11 mouse cellular contexts compared by ENCODE assay signal in genomic region chr17:49824142-49824840, GRCm38 (mm10).
A peak's percentile ranks its signal among the peaks of the same experiment; 100 is the strongest.
DNase-seq lines count a peak whose midpoint lies in the region; ATAC-seq lines count a peak whose summit lies in the region.
"Had no signal": no experiment of that assay in that cellular context is flagged by ENCODE, and none has a peak within 500 bp of the region (broad histone marks: within the 10 kb centered on the region; RNA-seq: fewer than 3 reads in every experiment).

No protein-coding gene starts in this region.

- H3K9me3 ChIP-seq in heart, embryonic 15.5 days (replicated peaks), result no peaks in the 10 kb centered on the region
- no peaks in the 10 kb centered on the region for H3K9me3 ChIP-seq in hindbrain, embryonic 13.5 days
- H3K9me3 ChIP-seq: limb, embryonic 13.5 days; stomach, embryonic 15.5 days had no signal

- H3K27me3 ChIP-seq in heart, embryonic 15.5 days, result no peaks in the 10 kb centered on the region
- H3K27me3 ChIP-seq in hindbrain, embryonic 13.5 days, result no peaks in the 10 kb centered on the region
- H3K27me3 ChIP-seq: limb, embryonic 13.5 days; stomach, embryonic 15.5 days had no signal

- intact Hi-C loops in left cerebral cortex, postnatal 36 days (cut with DNase I), result no loop called here

- no peak overlapping the region for H3K9ac ChIP-seq in heart, embryonic 15.5 days
- no peak overlapping the region for H3K9ac ChIP-seq in hindbrain, embryonic 13.5 days
- H3K9ac ChIP-seq: limb, embryonic 13.5 days; stomach, embryonic 15.5 days had no signal

- peaks cover 18% of the 10 kb centered on the region for H3K4me1 ChIP-seq in heart, embryonic 15.5 days (replicated peaks)
- no peaks in the 10 kb centered on the region for H3K4me1 ChIP-seq in hindbrain, embryonic 13.5 days (replicated peaks)
- H3K4me1 ChIP-seq: limb, embryonic 13.5 days; stomach, embryonic 15.5 days had no signal

- no peak overlapping the region for H3K4me2 ChIP-seq in heart, embryonic 15.5 days
- no peak overlapping the region for H3K4me2 ChIP-seq in hindbrain, embryonic 13.5 days
- H3K4me2 ChIP-seq: limb, embryonic 13.5 days; stomach, embryonic 15.5 days had no signal

- H3K27ac ChIP-seq in heart, embryonic 15.5 days, result peak overlapping the region; percentile 68
- H3K27ac ChIP-seq in hindbrain, embryonic 13.5 days, result no peak overlapping the region
- H3K27ac ChIP-seq: limb, embryonic 13.5 days; stomach, embryonic 15.5 days had no signal

- H3K36me3 ChIP-seq in heart, embryonic 15.5 days, result no peaks in the 10 kb centered on the region
- H3K36me3 ChIP-seq in hindbrain, embryonic 13.5 days, result no peaks in the 10 kb centered on the region
- H3K36me3 ChIP-seq: limb, embryonic 13.5 days; stomach, embryonic 15.5 days had no signal

- DNase-seq in heart, adult 11 months, result peak; percentile 92
- DNase-seq in heart, postnatal 4 days, result no peak
- peak; percentile 63 to 69 for DNase-seq in cerebellum, adult 18-20 months
- peak; percentile 28 to 39 for DNase-seq in left cerebral cortex, postnatal 36 days (ENCODE audit: low spot score in 2 of 2)
- no peak for DNase-seq in kidney, adult 18-20 months
- DNase-seq in urinary bladder, postnatal 25 days (ENCODE audit: low spot score), result no peak
- DNase-seq: kidney, adult 11 months had no signal

- ATAC-seq in heart, embryonic 15.5 days (replicated peaks; ENCODE audit: insufficient number of reproducible peaks, insufficient read depth, low FRiP score, low read depth), result peak; percentile 33; the same call in 1 of the 2 replicates
- no peak for ATAC-seq in hindbrain, embryonic 13.5 days (ENCODE audit: low FRiP score)

- H3K4me3 ChIP-seq in heart, embryonic 15.5 days, result no peak overlapping the region
- H3K4me3 ChIP-seq in hindbrain, embryonic 13.5 days, result no peak overlapping the region
- H3K4me3 ChIP-seq: limb, embryonic 13.5 days; stomach, embryonic 15.5 days had no signal

- 27% methylated on average over 6 of the region's 6 CpGs for WGBS in heart, embryonic 15.5 days
- WGBS in hindbrain, embryonic 13.5 days, result 73% methylated on average over 6 of the region's 6 CpGs

Comparison
In these comparisons a context has a peak if more than half of its experiments do, and no peak if none do; other contexts are left out.
1. DNase-seq: peak in heart, adult 11 months (single experiment), cerebellum, adult 18-20 months (2 of 2) and left cerebral cortex, postnatal 36 days (2 of 2); none in heart, postnatal 4 days (single experiment), kidney, adult 18-20 months (single experiment) and urinary bladder, postnatal 25 days (single experiment).